Mouse (Mus musculus): ENCODE measurements at regions not wholly inside any gene's neighbourhood (a gene's known extent, or its start where the extent isn't known, plus 50 kb on each side); places are given as distances from the start of the nearest gene placed in this dataset.

GRCm38 (mm10) chr15:87367381-87367780 is 176.7 kb upstream of the Fam19a5 start:
- Histone ChIP-seq H3K9me3 (no peaks in the 10 kb centered on the region), H3K27ac (no peak overlapping the region), H3K27me3 (no peaks in the 10 kb centered on the region), H3K36me3 (replicated peaks) (no peaks in the 10 kb centered on the region), H3K9ac (no peak overlapping the region), H3K4me3 (replicated peaks) (no peak overlapping the region), H3K4me1 (no peaks in the 10 kb centered on the region), H3K4me2 (no peak overlapping the region)
- 45% methylated on average over 5 of the region's 5 CpGs for WGBS
- no peak for ATAC-seq (ENCODE audit: low FRiP score)

DNA sequence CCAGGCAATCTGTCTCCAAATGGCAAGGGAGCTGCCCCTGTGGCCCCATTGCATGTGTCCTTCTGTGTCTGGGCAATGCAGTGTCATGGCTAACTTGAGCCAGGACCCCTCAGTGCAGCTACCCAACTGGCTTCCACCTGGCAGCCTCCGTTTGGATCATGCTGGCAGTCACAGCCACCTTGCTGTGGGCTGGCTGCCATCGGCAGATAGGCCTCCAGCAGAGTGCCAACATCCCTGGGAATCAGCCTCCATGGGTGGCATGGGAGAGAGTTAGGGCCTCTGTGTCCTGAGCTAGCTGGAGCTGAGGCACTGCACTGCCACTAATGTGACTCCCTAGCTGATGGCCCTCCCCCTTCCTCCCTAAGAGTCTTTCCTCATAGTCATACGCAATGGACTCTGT is 174.7 kb upstream of the Fam19a5 start:
- ATAC-seq (ENCODE audit: low FRiP score): no peak
- H3K4me3 ChIP-seq (replicated peaks): no peak overlapping the region
- no peak overlapping the region for H3K9ac ChIP-seq
- no peaks in the 10 kb centered on the region for H3K36me3 ChIP-seq (replicated peaks)
- H3K9me3 ChIP-seq: no peaks in the 10 kb centered on the region
- H3K4me2 ChIP-seq: no peak overlapping the region
- 86% methylated on average over 3 of the region's 3 CpGs for WGBS
- H3K27me3 ChIP-seq: no peaks in the 10 kb centered on the region
- H3K4me1 ChIP-seq: no peaks in the 10 kb centered on the region
- H3K27ac ChIP-seq: no peak overlapping the region

DNA sequence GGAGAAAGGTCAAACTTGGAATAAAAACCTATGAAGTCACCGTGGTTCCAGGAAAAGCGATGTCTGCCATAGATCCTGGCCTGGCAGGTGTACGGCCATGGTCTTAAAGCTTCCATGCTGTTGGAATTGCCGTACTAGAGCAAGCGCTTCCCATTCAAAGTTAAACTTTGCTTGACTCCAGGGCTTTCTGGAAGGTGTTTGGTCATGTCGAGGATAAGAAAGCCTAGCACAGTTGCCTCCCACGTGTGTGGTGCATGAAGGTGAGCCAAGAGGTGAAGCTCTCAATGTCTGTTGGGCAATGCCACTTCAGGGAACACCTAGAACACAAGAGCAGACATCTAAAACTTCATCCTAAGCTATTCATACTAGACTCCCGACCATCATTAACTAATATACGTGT is 174.3 kb upstream of the Fam19a5 start:
- no peak for ATAC-seq (ENCODE audit: low FRiP score)
- H3K4me1 ChIP-seq: no peaks in the 10 kb centered on the region
- no peaks in the 10 kb centered on the region for H3K27me3 ChIP-seq
- H3K36me3 ChIP-seq (replicated peaks): no peaks in the 10 kb centered on the region
- H3K9me3 ChIP-seq: no peaks in the 10 kb centered on the region
- H3K9ac ChIP-seq: no peak overlapping the region
- no peak overlapping the region for H3K4me3 ChIP-seq (replicated peaks)
- H3K4me2 ChIP-seq: no peak overlapping the region
- WGBS: 92% methylated on average over 9 of the region's 9 CpGs
- H3K27ac ChIP-seq: no peak overlapping the region

GRCm38 (mm10) chr15:87370761-87371160 is 173.3 kb upstream of the Fam19a5 start:
- Histone ChIP-seq H3K36me3 (replicated peaks) (no peaks in the 10 kb centered on the region), H3K4me3 (replicated peaks) (no peak overlapping the region), H3K27ac (no peak overlapping the region), H3K4me1 (no peaks in the 10 kb centered on the region), H3K27me3 (no peaks in the 10 kb centered on the region), H3K9me3 (no peaks in the 10 kb centered on the region), H3K4me2 (no peak overlapping the region), H3K9ac (no peak overlapping the region)
- no peak for ATAC-seq (ENCODE audit: low FRiP score)
- WGBS: 73% methylated on average over 7 of the region's 7 CpGs

- WGBS: 86% methylated on average over 13 of the region's 13 CpGs
- H3K9me3 ChIP-seq: no peaks in the 10 kb centered on the region
- no peaks in the 10 kb centered on the region for H3K4me1 ChIP-seq
- no peaks in the 10 kb centered on the region for H3K27me3 ChIP-seq
- H3K4me2 ChIP-seq: no peak overlapping the region
- no peak for ATAC-seq (ENCODE audit: low FRiP score)
- H3K36me3 ChIP-seq (replicated peaks): no peaks in the 10 kb centered on the region
- H3K4me3 ChIP-seq (replicated peaks): no peak overlapping the region
- no peak overlapping the region for H3K9ac ChIP-seq
- no peak overlapping the region for H3K27ac ChIP-seq
Observed at GRCm38 (mm10) chr15:87374670-87375069, 169.4 kb upstream of the Fam19a5 start.

- Histone ChIP-seq H3K36me3 (replicated peaks) (no peaks in the 10 kb centered on the region), H3K27me3 (no peaks in the 10 kb centered on the region), H3K9me3 (no peaks in the 10 kb centered on the region), H3K9ac (no peak overlapping the region), H3K27ac (no peak overlapping the region), H3K4me2 (no peak overlapping the region), H3K4me1 (no peaks in the 10 kb centered on the region), H3K4me3 (replicated peaks) (no peak overlapping the region)
- no peak for ATAC-seq (ENCODE audit: low FRiP score)
- 86% methylated on average over 14 of the region's 14 CpGs for WGBS
Observed at GRCm38 (mm10) chr15:87375596-87376194, 168.4 kb upstream of the Fam19a5 start.

- Histone ChIP-seq H3K27ac (no peak overlapping the region), H3K4me3 (replicated peaks) (no peak overlapping the region), H3K4me1 (no peaks in the 10 kb centered on the region; the same call in 1 of the 2 replicates), H3K27me3 (no peaks in the 10 kb centered on the region), H3K4me2 (no peak overlapping the region), H3K9ac (no peak overlapping the region), H3K9me3 (no peaks in the 10 kb centered on the region), H3K36me3 (replicated peaks) (no peaks in the 10 kb centered on the region)
- 47% methylated on average over 6 of the region's 6 CpGs for WGBS
- no peak for ATAC-seq (ENCODE audit: low FRiP score)
Observed at GRCm38 (mm10) chr15:87383551-87384265, 160.4 kb upstream of the Fam19a5 start.

DNA sequence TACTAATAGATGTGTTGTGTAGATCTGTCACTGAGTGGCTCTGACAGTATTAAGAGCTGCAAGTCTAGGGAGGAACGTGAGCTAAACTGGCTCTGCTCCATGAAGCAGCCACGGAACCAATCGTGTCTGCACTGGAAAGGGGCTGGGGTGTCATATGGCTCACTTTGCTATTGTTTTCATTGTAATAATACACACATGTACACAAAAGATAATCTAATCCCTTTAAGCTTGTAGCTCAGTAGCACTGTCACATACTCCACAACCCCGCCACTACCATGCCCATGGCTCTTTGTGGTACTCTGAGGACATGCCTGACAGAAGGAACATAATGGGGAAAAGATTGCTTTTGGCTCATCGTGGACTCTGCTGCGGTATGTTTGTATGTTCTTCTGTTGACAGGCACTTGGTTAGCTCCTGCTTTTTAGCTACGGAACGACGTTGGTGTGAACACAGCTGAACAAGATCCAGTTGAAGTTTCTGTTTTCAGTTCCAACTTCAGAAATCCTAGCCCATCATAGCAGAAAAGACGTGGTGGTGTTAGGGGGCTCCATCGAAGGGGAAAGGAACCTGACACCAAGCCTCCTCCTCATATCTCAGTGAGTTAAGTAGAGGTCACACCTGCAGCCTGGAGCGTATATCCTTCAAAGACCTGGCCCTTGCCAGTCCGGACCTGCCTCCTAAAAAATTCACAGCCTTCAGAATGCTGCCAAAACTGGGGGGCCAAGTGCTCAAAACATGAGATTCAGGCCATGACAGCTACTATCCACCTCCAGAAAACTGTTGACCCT is 159.6 kb upstream of the Fam19a5 start:
- WGBS: 80% methylated on average over 13 of the region's 13 CpGs
- no peaks in the 10 kb centered on the region for H3K27me3 ChIP-seq
- H3K36me3 ChIP-seq (replicated peaks): no peaks in the 10 kb centered on the region
- no peak for ATAC-seq (ENCODE audit: low FRiP score)
- H3K4me2 ChIP-seq: no peak overlapping the region
- no peak overlapping the region for H3K27ac ChIP-seq
- no peak overlapping the region for H3K4me3 ChIP-seq (replicated peaks)
- H3K9ac ChIP-seq: no peak overlapping the region
- no peaks in the 10 kb centered on the region; the same call in 1 of the 2 replicates for H3K4me1 ChIP-seq
- no peaks in the 10 kb centered on the region for H3K9me3 ChIP-seq

- Histone ChIP-seq H3K27me3 (no peaks in the 10 kb centered on the region), H3K4me1 (no peaks in the 10 kb centered on the region), H3K36me3 (replicated peaks) (no peaks in the 10 kb centered on the region), H3K4me2 (no peak overlapping the region), H3K9ac (no peak overlapping the region), H3K27ac (no peak overlapping the region), H3K4me3 (replicated peaks) (no peak overlapping the region), H3K9me3 (no peaks in the 10 kb centered on the region)
- WGBS: 82% methylated on average over 6 of the region's 6 CpGs
- no peak for ATAC-seq (ENCODE audit: low FRiP score)
Observed at GRCm38 (mm10) chr15:87386513-87386983, 157.6 kb upstream of the Fam19a5 start.

GRCm38 (mm10) chr15:87391395-87391794 is 152.7 kb upstream of the Fam19a5 start:
- Histone ChIP-seq H3K4me2 (no peak overlapping the region), H3K9ac (no peak overlapping the region), H3K36me3 (replicated peaks) (no peaks in the 10 kb centered on the region), H3K9me3 (no peaks in the 10 kb centered on the region), H3K4me3 (replicated peaks) (no peak overlapping the region), H3K27me3 (no peaks in the 10 kb centered on the region), H3K27ac (no peak overlapping the region), H3K4me1 (no peaks in the 10 kb centered on the region)
- no peak for ATAC-seq (ENCODE audit: low FRiP score)
- WGBS: 64% methylated on average over 8 of the region's 8 CpGs

- Histone ChIP-seq H3K4me2 (no peak overlapping the region), H3K4me3 (replicated peaks) (no peak overlapping the region), H3K9ac (no peak overlapping the region), H3K27me3 (no peaks in the 10 kb centered on the region), H3K27ac (no peak overlapping the region), H3K9me3 (no peaks in the 10 kb centered on the region), H3K4me1 (no peaks in the 10 kb centered on the region), H3K36me3 (replicated peaks) (no peaks in the 10 kb centered on the region)
- ATAC-seq (ENCODE audit: low FRiP score): no peak
- 70% methylated on average over 4 of the region's 4 CpGs for WGBS
Observed at GRCm38 (mm10) chr15:87398396-87398795, 145.7 kb upstream of the Fam19a5 start.

DNA sequence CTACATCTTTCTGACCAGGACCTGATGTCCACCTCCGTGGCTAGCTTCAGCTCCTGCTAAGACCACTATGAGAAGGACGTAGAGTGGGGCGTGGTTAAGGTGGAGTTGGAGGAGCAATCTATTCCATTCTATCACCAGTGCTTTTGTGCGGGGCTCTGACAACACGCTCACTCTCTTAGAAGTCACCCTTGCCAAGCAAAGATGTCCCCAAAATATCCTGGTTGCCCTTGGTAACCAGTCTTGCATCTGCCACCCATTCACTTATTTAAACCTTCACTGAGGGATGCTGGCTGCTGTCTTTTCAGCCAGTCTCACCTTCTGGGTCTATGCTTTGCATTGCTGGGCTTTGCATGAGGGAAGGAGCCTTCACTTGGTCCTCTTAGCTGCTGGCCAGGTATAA is 138.4 kb upstream of the Fam19a5 start:
- Histone ChIP-seq H3K4me2 (no peak overlapping the region), H3K9me3 (no peaks in the 10 kb centered on the region), H3K27me3 (no peaks in the 10 kb centered on the region), H3K27ac (no peak overlapping the region), H3K36me3 (replicated peaks) (no peaks in the 10 kb centered on the region), H3K9ac (no peak overlapping the region), H3K4me1 (no peaks in the 10 kb centered on the region), H3K4me3 (replicated peaks) (no peak overlapping the region)
- ATAC-seq (ENCODE audit: low FRiP score): no peak
- 92% methylated on average over 5 of the region's 5 CpGs for WGBS

All from forebrain, embryonic 12.5 days (tissue).